Mouse (Mus musculus): ENCODE data around the gene Tex14. TPM values are rescaled to one million over a fixed set of nuclear protein-coding genes. Genes with fewer than 3 reads are reported as not detected.
A peak's percentile ranks its signal among the peaks of the same experiment; 100 is the strongest.

The Tex14 gene
- total RNA-seq (2014; rRNA removed) (0.47 and 0.73 TPM in 2 replicates), polyA plus RNA-seq (2015; fragmentation: Nextera tagmentation; extraction: Ambion mirVana) (2.6 and 3.4 TPM in 2 replicates)

DNA sequence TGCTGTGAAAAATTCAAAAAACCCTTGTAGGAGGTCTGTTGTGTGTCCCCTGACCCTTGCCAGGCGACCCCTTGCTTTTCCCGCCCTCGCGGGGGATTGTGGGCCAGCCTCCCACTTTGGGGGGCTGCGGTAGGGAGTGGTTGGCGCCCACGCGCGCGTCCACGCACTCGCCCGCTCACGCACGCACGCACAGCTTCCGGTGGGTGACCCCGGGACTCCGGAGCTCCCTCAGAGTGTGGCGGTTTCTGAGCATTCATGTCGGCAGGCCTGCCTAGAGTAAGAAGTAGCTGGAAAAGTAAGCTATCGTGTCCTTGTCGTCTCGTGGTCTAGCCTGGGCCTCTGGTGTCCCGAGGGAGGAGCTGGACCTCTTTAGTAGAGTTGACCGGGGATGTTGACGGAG, at the start of gene Tex14, which contains the start of gene Rad51c:
Gene Tex14 (plus strand): TSS at position 190 of the 400 bp plus-strand sequence.
Gene Rad51c (minus strand): TSS at position 79 of the 400 bp plus-strand sequence.
- H3K9ac ChIP-seq (replicated peaks; ENCODE audit: low read length), result peak within 1 kb of the TSS; percentile 73
- no peaks in the 10 kb centered on the region for H3K4me1 ChIP-seq (ENCODE audit: insufficient read depth, low read length)
- peak within 1 kb of the TSS; percentile 63 for H3K4me2 ChIP-seq (ENCODE audit: low read depth, low read length)
- no peaks in the 10 kb centered on the region for H3K27me3 ChIP-seq (ENCODE audit: insufficient read depth, low read length)
- no peaks in the 10 kb centered on the region for H3K9me3 ChIP-seq (ENCODE audit: low read length)
- WGBS, result 77% methylated on average over 27 of the region's 27 CpGs
- ATAC-seq, result no peak; the same call in 1 of the 2 replicates
- peak within 1 kb of the TSS; percentile 88 for H3K27ac ChIP-seq
- H3K4me3 ChIP-seq (ENCODE audit: low read length), result peak within 1 kb of the TSS; percentile 69
- DNase-seq (ENCODE audit: low spot score), result no peak
- H3K36me3 ChIP-seq (ENCODE audit: insufficient read depth, low read length), result no peaks in the 10 kb centered on the region
- no peak for TF ChIP-seq CTCF (IDR thresholded peaks at IDR 0.05; ENCODE audit: low read depth)

DNA sequence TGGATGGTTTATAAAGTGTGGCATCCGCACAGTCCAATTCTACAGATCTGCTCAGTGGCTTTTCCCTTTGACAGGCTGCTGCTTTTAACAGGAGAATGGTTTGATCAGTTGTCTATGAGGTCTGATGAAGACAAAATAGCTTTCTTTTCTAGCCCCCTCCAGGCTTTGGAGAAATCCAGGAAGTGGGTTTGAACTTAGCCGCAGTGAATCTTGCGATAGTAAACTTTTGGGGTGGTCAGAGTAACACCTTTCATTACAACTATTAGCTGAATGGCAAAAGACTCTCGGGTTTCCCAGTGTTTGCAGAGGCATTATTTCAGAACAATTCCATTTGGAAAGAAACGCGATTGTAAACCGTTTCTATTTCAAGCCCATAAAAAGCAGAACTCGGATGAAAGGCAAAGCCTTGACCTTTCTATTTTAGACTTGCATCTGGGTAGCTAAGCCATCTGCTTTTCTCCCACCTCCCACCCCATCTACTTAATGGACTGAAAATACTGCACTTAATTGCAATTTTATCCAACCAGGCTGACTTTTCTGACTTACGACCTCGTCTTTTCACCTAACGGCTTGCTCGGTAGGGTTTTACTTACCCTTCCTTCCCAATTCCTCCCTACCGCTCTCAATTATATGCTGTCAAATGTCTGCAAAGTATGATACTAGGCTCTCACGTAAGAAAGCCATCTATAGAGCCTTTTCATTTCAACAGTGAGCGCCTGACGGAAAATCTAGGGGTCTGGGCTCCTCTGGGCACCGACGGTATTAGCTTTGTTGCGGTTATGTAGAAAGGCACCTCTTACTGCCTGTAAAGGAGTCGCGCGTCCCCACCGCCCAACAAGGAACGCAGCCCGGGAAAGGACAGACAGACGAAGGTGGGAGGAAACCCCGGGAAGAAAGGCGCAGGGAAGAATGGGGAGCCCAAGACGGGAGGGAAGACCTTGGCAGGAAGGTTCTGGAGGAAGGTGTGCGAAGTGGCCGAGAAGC, 47.3 kb upstream of the Tex14 start:
- Histone ChIP-seq H3K27me3 (ENCODE audit: insufficient read depth, low read length) (no peaks in the 10 kb centered on the region), H3K4me3 (ENCODE audit: low read length) (peak overlapping the region; percentile 95), H3K27ac (peak overlapping the region; percentile 86), H3K4me2 (ENCODE audit: low read depth, low read length) (peak overlapping the region; percentile 71), H3K36me3 (ENCODE audit: insufficient read depth, low read length) (no peaks in the 10 kb centered on the region), H3K9ac (replicated peaks; ENCODE audit: low read length) (peak overlapping the region; percentile 91), H3K4me1 (ENCODE audit: insufficient read depth, low read length) (no peaks in the 10 kb centered on the region), H3K9me3 (ENCODE audit: low read length) (no peaks in the 10 kb centered on the region)
- TF ChIP-seq CTCF (IDR thresholded peaks at IDR 0.05; ENCODE audit: low read depth), result no peak
- ATAC-seq (no peak), DNase-seq (ENCODE audit: low spot score) (peak; percentile 48)
- WGBS, result 2% methylated on average over 31 of the region's 31 CpGs

DNA sequence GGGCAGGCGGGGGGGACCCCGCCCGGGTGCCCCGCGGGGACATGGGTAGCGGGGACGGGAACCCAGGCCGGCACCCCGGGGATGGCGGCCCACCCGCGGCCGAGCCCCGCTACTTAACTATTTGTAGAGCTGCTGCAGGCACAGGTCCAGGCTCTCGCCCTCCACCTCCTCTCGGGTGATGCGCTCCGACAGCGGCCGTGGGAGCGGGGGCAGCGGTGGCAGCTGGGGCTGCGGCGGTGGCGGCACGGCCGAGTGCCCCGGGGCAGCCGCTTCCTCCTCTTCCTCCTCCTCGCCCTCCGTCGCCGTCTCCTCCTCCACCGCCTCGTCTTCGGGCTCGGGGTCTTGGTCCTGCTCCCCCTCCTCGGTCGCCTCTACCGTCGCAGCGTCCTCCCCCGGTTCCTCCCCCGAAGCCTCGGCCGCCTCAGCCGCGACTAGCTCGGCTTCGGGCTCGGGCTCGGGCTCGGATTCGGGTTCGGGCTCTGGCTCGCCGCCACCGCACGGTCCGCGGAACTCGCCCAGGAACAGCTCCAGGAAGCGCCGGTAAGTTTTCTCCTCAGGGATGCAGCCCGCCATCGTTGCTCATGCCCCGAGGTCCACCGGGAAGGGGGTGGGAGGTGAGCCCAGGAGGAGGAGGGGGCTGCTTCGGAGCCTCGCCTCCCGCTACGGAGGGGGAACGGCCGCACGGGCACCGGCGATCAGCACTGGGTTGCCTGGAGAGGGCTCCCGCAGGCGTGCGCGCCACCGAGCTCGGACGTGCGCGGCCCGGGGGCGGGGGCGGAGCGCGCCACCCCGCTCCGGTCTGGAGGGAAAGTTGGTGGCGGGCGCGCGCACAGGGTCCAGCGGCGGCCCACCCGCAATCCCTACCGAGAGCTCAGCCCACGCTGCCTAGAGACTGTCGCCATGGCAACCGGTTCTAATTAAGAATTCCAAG, 46.3 kb upstream of the Tex14 start, which contains the start of gene Ppm1e:
Gene Ppm1e (minus strand): TSS at position 693 of the 931 bp plus-strand sequence.
- DNase-seq (ENCODE audit: low spot score) (peak; percentile 95), ATAC-seq (peak; percentile 97)
- Histone ChIP-seq H3K27me3 (ENCODE audit: insufficient read depth, low read length) (no peaks in the 10 kb centered on the region), H3K27ac (peak within 1 kb of the TSS; percentile 86), H3K4me2 (ENCODE audit: low read depth, low read length) (peak within 1 kb of the TSS; percentile 71), H3K4me1 (ENCODE audit: insufficient read depth, low read length) (no peaks in the 10 kb centered on the region), H3K4me3 (ENCODE audit: low read length) (peak within 1 kb of the TSS; percentile 95), H3K9me3 (ENCODE audit: low read length) (no peaks in the 10 kb centered on the region), H3K36me3 (ENCODE audit: insufficient read depth, low read length) (no peaks in the 10 kb centered on the region), H3K9ac (replicated peaks; ENCODE audit: low read length) (peak within 1 kb of the TSS; percentile 91)
- under 1% methylated on average over 80 of the region's 104 CpGs for WGBS
- TF ChIP-seq CTCF (IDR thresholded peaks at IDR 0.05; ENCODE audit: low read depth), result no peak

DNA sequence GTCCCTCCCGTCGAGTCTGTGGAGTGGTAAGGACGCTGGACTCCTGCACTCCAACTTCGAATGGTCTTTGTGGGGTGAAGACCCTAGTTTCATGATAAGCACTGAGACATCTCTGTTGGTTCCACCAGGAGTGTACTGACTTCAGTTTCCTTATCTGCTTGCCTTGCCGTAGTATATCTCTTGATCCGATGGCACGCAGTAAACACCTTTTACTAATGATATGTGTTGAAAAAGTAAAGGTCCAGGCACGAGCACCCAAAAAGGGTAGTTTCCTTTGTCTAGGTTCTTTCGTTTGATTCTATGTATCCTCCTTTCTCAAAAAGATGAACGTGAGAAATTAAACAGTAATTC, 45.6 kb upstream of the Tex14 start:
- Histone ChIP-seq H3K36me3 (ENCODE audit: insufficient read depth, low read length) (no peaks in the 10 kb centered on the region), H3K4me3 (ENCODE audit: low read length) (peak overlapping the region; percentile 95), H3K27ac (peak overlapping the region; percentile 86), H3K4me2 (ENCODE audit: low read depth, low read length) (peak overlapping the region; percentile 71), H3K27me3 (ENCODE audit: insufficient read depth, low read length) (no peaks in the 10 kb centered on the region), H3K9me3 (ENCODE audit: low read length) (no peaks in the 10 kb centered on the region), H3K4me1 (ENCODE audit: insufficient read depth, low read length) (no peaks in the 10 kb centered on the region), H3K9ac (replicated peaks; ENCODE audit: low read length) (peak overlapping the region; percentile 91; the same call in 1 of the 2 replicates)
- 10% methylated on average over 10 of the region's 10 CpGs for WGBS
- DNase-seq (ENCODE audit: low spot score), result no peak
- TF ChIP-seq CTCF (IDR thresholded peaks at IDR 0.05; ENCODE audit: low read depth), result no peak
- no peak for ATAC-seq

GRCm38 (mm10) chr11:87365120-87365519, 39.7 kb upstream of the Tex14 start:
- H3K27me3 ChIP-seq (ENCODE audit: insufficient read depth, low read length), result no peaks in the 10 kb centered on the region
- WGBS, result 90% methylated on average over 5 of the region's 5 CpGs
- no peak overlapping the region for H3K4me3 ChIP-seq (ENCODE audit: low read length)
- H3K4me1 ChIP-seq (ENCODE audit: insufficient read depth, low read length), result no peaks in the 10 kb centered on the region
- H3K36me3 ChIP-seq (ENCODE audit: insufficient read depth, low read length), result no peaks in the 10 kb centered on the region
- TF ChIP-seq CTCF (IDR thresholded peaks at IDR 0.05; ENCODE audit: low read depth), result no peak
- DNase-seq (ENCODE audit: low spot score) (no peak), ATAC-seq (no peak)
- no peak overlapping the region for H3K27ac ChIP-seq
- H3K4me2 ChIP-seq (ENCODE audit: low read depth, low read length), result no peak overlapping the region
- H3K9me3 ChIP-seq (ENCODE audit: low read length), result no peaks in the 10 kb centered on the region
- no peak overlapping the region for H3K9ac ChIP-seq (replicated peaks; ENCODE audit: low read length)

DNA sequence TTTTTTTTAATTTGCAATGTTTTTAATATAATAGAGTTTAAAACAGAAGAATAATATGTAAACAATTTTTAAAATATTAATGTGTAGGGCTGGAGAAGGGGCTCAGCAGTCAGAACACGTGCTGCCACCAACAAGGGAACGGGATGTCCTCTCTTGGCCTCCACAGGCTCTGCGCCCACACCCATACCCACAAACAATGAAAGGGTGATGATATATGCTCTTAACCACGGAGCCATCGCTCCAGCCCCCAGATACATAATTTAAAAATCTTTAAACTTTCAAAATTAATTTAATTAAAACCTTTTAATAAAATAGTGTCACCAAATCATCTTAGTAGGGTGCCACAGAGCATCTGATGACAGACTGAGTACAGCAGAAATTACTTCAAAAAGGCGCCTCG, 37.8 kb upstream of the Tex14 start:
- H3K9me3 ChIP-seq (ENCODE audit: low read length), result no peaks in the 10 kb centered on the region
- H3K27ac ChIP-seq, result no peak overlapping the region
- no peak overlapping the region for H3K9ac ChIP-seq (replicated peaks; ENCODE audit: low read length)
- 88% methylated on average over 7 of the region's 7 CpGs for WGBS
- H3K4me3 ChIP-seq (ENCODE audit: low read length), result no peak overlapping the region
- no peak overlapping the region for H3K4me2 ChIP-seq (ENCODE audit: low read depth, low read length)
- TF ChIP-seq CTCF (IDR thresholded peaks at IDR 0.05; ENCODE audit: low read depth), result no peak
- no peak for DNase-seq (ENCODE audit: low spot score)
- H3K4me1 ChIP-seq (ENCODE audit: insufficient read depth, low read length), result no peaks in the 10 kb centered on the region
- H3K27me3 ChIP-seq (ENCODE audit: insufficient read depth, low read length), result no peaks in the 10 kb centered on the region
- H3K36me3 ChIP-seq (ENCODE audit: insufficient read depth, low read length), result no peaks in the 10 kb centered on the region
- ATAC-seq, result no peak

All from hindbrain, postnatal 0 days (tissue).